Mouse (Mus musculus) duodenum, adult 2 months (tissue): ENCODE data around the gene Apobec2. TPM values are rescaled to one million over a fixed set of nuclear protein-coding genes. Genes with fewer than 3 reads are reported as not detected.

Source experiments
- polyA plus RNA-seq: library from polyadenylated mRNA; depleted of rRNA; stranded (reverse); fragments of >200 nt; gene quantifications from 2 replicates; pipeline ENCODE4 v1.2.3, GENCODE M21; 2012; ENCODE audit warnings: low replicate concordance; rRNA removed

Apobec2 gene
- 0.97 and 2.3 TPM in 2 replicates for polyA plus RNA-seq

GRCm38 (mm10) chr17:48432158-48432980, at the start of gene Apobec2:
Gene Apobec2 (minus strand): TSS chr17:48432930.

DNA sequence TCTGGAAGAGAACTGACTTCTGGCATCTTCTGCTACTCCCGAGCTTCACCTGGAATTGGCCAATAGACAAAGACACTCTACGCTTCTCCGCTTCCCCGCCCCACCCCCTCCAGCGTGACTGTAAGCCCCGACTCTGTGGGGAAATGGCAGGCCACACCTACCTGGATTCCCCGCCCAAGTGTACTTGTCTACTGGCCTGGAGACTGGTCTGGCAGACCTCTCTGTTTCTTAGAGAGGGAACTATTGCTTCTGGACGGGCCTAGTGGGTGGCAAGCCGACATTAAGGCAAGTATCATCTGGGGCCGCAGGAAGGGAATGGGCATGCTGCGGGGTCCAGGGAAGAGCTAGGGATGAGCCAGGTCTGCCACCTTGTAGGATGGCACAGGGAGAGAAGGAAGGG, 22.0 kb upstream of the Apobec2 start, which contains the start of gene Unc5cl:
TSS of gene Unc5cl (plus strand) at position 214 of the 400 bp plus-strand sequence.

DNA sequence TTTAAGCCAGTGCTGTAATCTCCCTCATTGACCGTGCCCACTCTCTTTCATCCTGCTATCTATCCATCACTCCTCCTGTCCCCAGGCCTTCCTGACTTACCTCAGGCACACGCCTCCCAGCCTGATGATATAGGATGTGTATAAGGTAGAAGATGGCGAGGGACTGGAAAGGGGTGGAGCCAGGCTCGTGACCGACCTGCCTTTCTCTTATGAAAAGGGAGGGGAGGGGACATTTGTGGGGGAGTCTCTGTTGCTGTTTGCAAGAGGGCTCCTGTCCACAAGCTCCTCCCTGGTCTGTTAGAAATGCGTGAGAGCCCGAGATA, 18.6 kb upstream of the Apobec2 start, which contains the start of gene Tspo2:
TSS of gene Tspo2 (minus strand) at position 170 of the 323 bp plus-strand sequence.

DNA sequence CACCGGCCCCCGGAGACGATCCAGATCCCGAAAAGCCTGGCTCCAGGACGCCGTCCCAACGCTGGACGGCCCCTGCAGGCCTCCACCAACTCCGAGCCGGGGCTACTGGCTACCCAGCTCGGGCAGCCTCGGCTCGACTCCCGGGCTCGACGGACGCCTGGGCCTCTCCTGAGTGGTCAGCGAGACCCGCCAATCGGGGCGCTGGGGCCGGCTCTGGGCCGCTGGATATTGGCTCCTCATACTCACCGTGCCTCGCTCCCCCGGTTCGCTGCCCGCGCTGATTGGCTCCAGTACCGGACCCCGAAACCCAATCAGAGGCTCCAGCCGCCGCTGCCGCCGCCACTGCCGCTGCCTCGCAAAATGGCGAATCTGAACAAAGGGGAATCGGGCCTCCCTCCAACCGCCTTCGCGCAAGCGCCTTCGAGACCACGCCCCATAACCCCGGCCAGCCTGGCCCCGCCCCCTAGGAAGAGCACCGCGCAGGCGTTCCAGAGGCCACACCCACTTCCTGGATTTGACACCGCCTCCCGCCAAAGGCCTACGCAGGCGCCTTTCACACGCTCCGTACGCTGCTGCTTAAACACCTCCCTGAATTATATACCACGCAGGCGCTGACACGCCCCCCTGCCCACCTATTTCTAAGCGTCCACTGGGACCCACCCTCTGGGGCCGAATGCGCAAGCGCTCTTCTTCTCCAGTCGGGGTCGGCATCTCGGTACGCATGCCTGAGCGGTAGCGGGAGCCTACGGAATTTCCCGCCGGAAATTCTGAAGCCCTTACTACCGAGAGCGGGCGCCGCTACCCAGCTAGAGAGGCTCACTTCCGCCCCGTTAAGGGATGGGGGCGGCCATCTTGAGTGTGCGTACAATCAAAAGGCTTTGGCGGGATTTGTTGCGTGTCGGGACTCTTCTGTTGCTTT, 23.1 kb downstream of the Apobec2 start, which contains the start of the genes Nfya and Oard1:
TSS of gene Nfya (minus strand) at position 527 of the 919 bp plus-strand sequence.
TSS of gene Oard1 (plus strand) at position 635 of the 919 bp plus-strand sequence.

Other genes with a start within 250 kb of the Apobec2 start
- 0.06 TPM in 1 of 2 replicates, not detected in the other for gene Trem1, start 200.2 kb downstream of the Apobec2 start, polyA plus RNA-seq
- gene Trem3, start 185.2 kb downstream of the Apobec2 start, polyA plus RNA-seq, result not detected in 2 replicates
- gene Treml4, start 168.6 kb downstream of the Apobec2 start, polyA plus RNA-seq, result 1.5 TPM in 2 replicates
- gene Treml2, start 133.4 kb downstream of the Apobec2 start, polyA plus RNA-seq, result 0.55 and 0.87 TPM in 2 replicates
- 0.51 and 0.64 TPM in 2 replicates for gene B430306N03Rik, start 116.8 kb downstream of the Apobec2 start, polyA plus RNA-seq
- 0.36 and 0.89 TPM in 2 replicates for gene Trem2, start 86.5 kb downstream of the Apobec2 start, polyA plus RNA-seq
- not detected in 2 replicates for gene Treml1, start 73.0 kb downstream of the Apobec2 start, polyA plus RNA-seq
- 19.6 and 32.5 TPM in 2 replicates for gene Nfya, start 23.0 kb downstream of the Apobec2 start, polyA plus RNA-seq
- 2.9 and 3.4 TPM in 2 replicates for gene Oard1, start 22.9 kb downstream of the Apobec2 start, polyA plus RNA-seq
- gene Tspo2, start 18.6 kb upstream of the Apobec2 start, polyA plus RNA-seq, result 10.4 and 11.7 TPM in 2 replicates
- gene Unc5cl, start 22.0 kb upstream of the Apobec2 start, polyA plus RNA-seq, result 62.1 and 81.4 TPM in 2 replicates